Mouse (Mus musculus) MEL (cell line): ENCODE measurements around the gene Camta1. TPM values are rescaled to one million over a fixed set of nuclear protein-coding genes. Genes with fewer than 3 reads are reported as not detected.

Source experiments
- DNase-seq: peaks from one replicate; pipeline ENCODE4 v3.0.0; 2011; ENCODE audit warnings: low read depth, low spot score
- H3K27ac ChIP-seq: 2 replicates; pipeline ENCODE4 v1.5.1; 2012; ENCODE audit warnings: low read depth, mild to moderate bottlenecking, control low read depth, low read length, moderate library complexity; ENCODE audit not compliant: control insufficient read depth
- H3K27me3 ChIP-seq, 2 experiments: fragments of 150-350 bp in 1 of 2; sonication (generic) in 1 of 2; 2 replicates each; pipeline ENCODE4 v1.6.1; 2012; ENCODE audit warnings: low read length in 2 of 2, mild to moderate bottlenecking in 2 of 2, improper control_type of control experiment in 1 of 2, moderate library complexity in 1 of 2; ENCODE audit not compliant: insufficient read depth in 2 of 2, control insufficient read depth in 1 of 2
- H3K36me3 ChIP-seq, 2 experiments: 2 replicates each; pipeline ENCODE4 v1.6.1; 2012 to 2014; ENCODE audit warnings: low read length in 2 of 2, improper control_type of control experiment in 1 of 2, inconsistent platforms in 1 of 2, mild to moderate bottlenecking in 1 of 2; ENCODE audit not compliant: insufficient read depth in 2 of 2, control insufficient read depth in 1 of 2
- H3K4me1 ChIP-seq, 2 experiments: fragments of 150-350 bp in 1 of 2; sonication (generic) in 1 of 2; 2 replicates each; pipeline ENCODE4 v1.6.1; 2012; ENCODE audit warnings: low read length in 2 of 2, improper control_type of control experiment in 1 of 2, mild to moderate bottlenecking in 1 of 2; ENCODE audit not compliant: insufficient read depth in 2 of 2, control insufficient read depth in 1 of 2
- H3K4me3 ChIP-seq, 2 experiments: fragments of 150-350 bp in 1 of 2; sonication (generic) in 1 of 2; 2 replicates each; pipeline ENCODE4 v1.5.1; 2012; ENCODE audit warnings: low read depth in 2 of 2, low read length in 2 of 2, mild to moderate bottlenecking in 2 of 2, moderate library complexity in 2 of 2, control low read depth in 1 of 2, improper control_type of control experiment in 1 of 2; ENCODE audit not compliant: control insufficient read depth in 1 of 2, insufficient read depth in 1 of 2
- H3K79me2 ChIP-seq: 2 replicates; pipeline ENCODE4 v1.6.1; 2012; ENCODE audit warnings: mild to moderate bottlenecking, low read length, moderate library complexity; ENCODE audit not compliant: control insufficient read depth, poor library complexity, insufficient read depth
- H3K9ac ChIP-seq: 2 replicates; pipeline ENCODE4 v1.6.1; 2012; ENCODE audit warnings: low read depth, mild to moderate bottlenecking, control low read depth, low read length, moderate library complexity; ENCODE audit not compliant: control insufficient read depth, poor library complexity, severe bottlenecking
- H3K9me3 ChIP-seq: fragments of 150-350 bp; sonication (generic); replicated peaks from 2 replicates; pipeline ENCODE4 v1.6.1; 2012; ENCODE audit warnings: mild to moderate bottlenecking, low read length, improper control_type of control experiment, moderate library complexity; ENCODE audit not compliant: insufficient read depth
- BHLHE40 ChIP-seq: IDR thresholded peaks from 2 replicates; pipeline ENCODE4 v1.6.1; 2012; ENCODE audit warnings: low read depth, mild to moderate bottlenecking, inconsistent platforms, low read length, improper control_type of control experiment, borderline replicate concordance
- CHD1 ChIP-seq: IDR thresholded peaks from 2 replicates; pipeline ENCODE4 v1.6.1; 2012; ENCODE audit warnings: low read depth, mild to moderate bottlenecking, inconsistent platforms, low read length, improper control_type of control experiment
- CHD2 ChIP-seq: IDR thresholded peaks from 2 replicates; pipeline ENCODE4 v1.6.1; 2011; ENCODE audit warnings: low read length, improper control_type of control experiment
- E2F4 ChIP-seq: IDR thresholded peaks from 2 replicates; pipeline ENCODE4 v1.6.1; 2011; ENCODE audit warnings: low read depth, low read length, improper control_type of control experiment, borderline replicate concordance
- ELF1 ChIP-seq: IDR thresholded peaks from 2 replicates; pipeline ENCODE4 v1.6.1; 2014; ENCODE audit warnings: low read depth, mild to moderate bottlenecking, inconsistent platforms, low read length, improper control_type of control experiment, moderate library complexity
- EP300 ChIP-seq, 2 experiments: IDR thresholded peaks; 2 replicates each; pipeline ENCODE4 v1.6.1; 2011; ENCODE audit warnings: improper control_type of control experiment in 2 of 2, low read length in 2 of 2, low read depth in 1 of 2, mild to moderate bottlenecking in 1 of 2
- ETS1 ChIP-seq: IDR thresholded peaks from 2 replicates; pipeline ENCODE4 v1.6.1; 2012; ENCODE audit warnings: low read depth, mild to moderate bottlenecking, inconsistent platforms, low read length, improper control_type of control experiment, moderate library complexity
- GABPA ChIP-seq: IDR thresholded peaks from 2 replicates; pipeline ENCODE4 v1.6.1; 2012; ENCODE audit warnings: low read depth, mild to moderate bottlenecking, inconsistent platforms, low read length, improper control_type of control experiment, moderate library complexity
- GATA1 ChIP-seq: IDR thresholded peaks from 2 replicates; pipeline ENCODE4 v1.6.1; 2011; ENCODE audit warnings: low read depth, low read length, improper control_type of control experiment
- KAT2A ChIP-seq: conservative IDR thresholded peaks from 2 replicates; pipeline ENCODE4 v1.6.1; 2012; ENCODE audit warnings: low read depth, low read length, improper control_type of control experiment, inconsistent platforms
- MAX ChIP-seq: IDR thresholded peaks from 2 replicates; pipeline ENCODE4 v1.6.1; 2011; ENCODE audit warnings: low read length, improper control_type of control experiment
- MEF2A ChIP-seq: IDR thresholded peaks from 2 replicates; pipeline ENCODE4 v1.6.1; 2014; ENCODE audit warnings: low read depth, mild to moderate bottlenecking, inconsistent platforms, low read length, improper control_type of control experiment; ENCODE audit not compliant: poor library complexity, insufficient replicate concordance, severe bottlenecking; ENCODE audit errors: extremely low read depth
- MYB ChIP-seq: IDR thresholded peaks from 2 replicates; pipeline ENCODE4 v1.6.1; 2011; ENCODE audit warnings: mild to moderate bottlenecking, low read depth, low read length, improper control_type of control experiment
- MYC ChIP-seq: IDR thresholded peaks from 2 replicates; pipeline ENCODE4 v1.6.1; 2011; ENCODE audit warnings: low read depth, mild to moderate bottlenecking, low read length, improper control_type of control experiment, moderate library complexity
- POLR2AphosphoS2 ChIP-seq: IDR thresholded peaks from 2 replicates; pipeline ENCODE4 v1.6.1; 2011; ENCODE audit warnings: low read length, improper control_type of control experiment
- POLR2AphosphoS5 ChIP-seq: IDR thresholded peaks from 2 replicates; pipeline ENCODE4 v1.6.1; 2012; ENCODE audit warnings: low read depth, borderline replicate concordance, mild to moderate bottlenecking, inconsistent platforms, low read length, moderate library complexity, mixed read lengths
- RAD21 ChIP-seq: IDR thresholded peaks from 2 replicates; pipeline ENCODE4 v1.6.1; 2011; ENCODE audit warnings: mild to moderate bottlenecking, low read depth, low read length, improper control_type of control experiment
- SIN3A ChIP-seq: IDR thresholded peaks from 2 replicates; pipeline ENCODE4 v1.6.1; 2012; ENCODE audit warnings: low read length, improper control_type of control experiment, inconsistent platforms
- SMC3 ChIP-seq: IDR thresholded peaks from 2 replicates; pipeline ENCODE4 v1.6.1; 2011; ENCODE audit warnings: low read depth, low read length, improper control_type of control experiment
- TAL1 ChIP-seq: IDR thresholded peaks from 2 replicates; pipeline ENCODE4 v1.6.1; 2012; ENCODE audit warnings: mild to moderate bottlenecking, inconsistent platforms, low read length, moderate library complexity, mixed read lengths
- TBP ChIP-seq: IDR thresholded peaks from 2 replicates; pipeline ENCODE4 v1.8.0; 2011; ENCODE audit warnings: low read depth, low read length, improper control_type of control experiment
- TCF12 ChIP-seq: IDR thresholded peaks from 2 replicates; pipeline ENCODE4 v1.6.1; 2014; ENCODE audit warnings: low read depth, mild to moderate bottlenecking, inconsistent platforms, low read length, improper control_type of control experiment, moderate library complexity
- ZC3H11A ChIP-seq: IDR thresholded peaks from 2 replicates; pipeline ENCODE4 v1.6.1; 2012; ENCODE audit warnings: low read depth, mild to moderate bottlenecking, inconsistent platforms, low read length, improper control_type of control experiment
- ZMIZ1 ChIP-seq: IDR thresholded peaks from 2 replicates; pipeline ENCODE4 v1.6.1; 2012; ENCODE audit warnings: low read depth, mild to moderate bottlenecking, inconsistent platforms, low read length, improper control_type of control experiment, moderate library complexity
- ZNF384 ChIP-seq: IDR thresholded peaks from 2 replicates; pipeline ENCODE4 v1.6.1; 2012; ENCODE audit warnings: low read depth, mild to moderate bottlenecking, inconsistent platforms, low read length, improper control_type of control experiment
- polyA plus RNA-seq, 2 experiments: library from polyadenylated mRNA; stranded (reverse) in 1 of 2; unstranded in 1 of 2; fragments of >175 nt in 1 of 2; fragments of >200 nt in 1 of 2; gene quantifications; 2 replicates each; pipeline versions ENCODE4 v1.2.1 to v1.2.4; 2012; ENCODE audit warnings: low replicate concordance in 2 of 2, low read depth in 1 of 2; ENCODE audit not compliant: insufficient read length in 2 of 2, insufficient read depth in 1 of 2, missing spikeins in 1 of 2
- total RNA-seq: library from RNA; depleted of rRNA; stranded (reverse); fragments of 300-350 nt; gene quantifications from 2 replicates; pipeline ENCODE4 v1.2.3, GENCODE M21; 2012

Camta1 gene
- total and polyA plus RNA-seq, 3 experiments, result 28.2 to 87.5 TPM; not detected in 1

DNA sequence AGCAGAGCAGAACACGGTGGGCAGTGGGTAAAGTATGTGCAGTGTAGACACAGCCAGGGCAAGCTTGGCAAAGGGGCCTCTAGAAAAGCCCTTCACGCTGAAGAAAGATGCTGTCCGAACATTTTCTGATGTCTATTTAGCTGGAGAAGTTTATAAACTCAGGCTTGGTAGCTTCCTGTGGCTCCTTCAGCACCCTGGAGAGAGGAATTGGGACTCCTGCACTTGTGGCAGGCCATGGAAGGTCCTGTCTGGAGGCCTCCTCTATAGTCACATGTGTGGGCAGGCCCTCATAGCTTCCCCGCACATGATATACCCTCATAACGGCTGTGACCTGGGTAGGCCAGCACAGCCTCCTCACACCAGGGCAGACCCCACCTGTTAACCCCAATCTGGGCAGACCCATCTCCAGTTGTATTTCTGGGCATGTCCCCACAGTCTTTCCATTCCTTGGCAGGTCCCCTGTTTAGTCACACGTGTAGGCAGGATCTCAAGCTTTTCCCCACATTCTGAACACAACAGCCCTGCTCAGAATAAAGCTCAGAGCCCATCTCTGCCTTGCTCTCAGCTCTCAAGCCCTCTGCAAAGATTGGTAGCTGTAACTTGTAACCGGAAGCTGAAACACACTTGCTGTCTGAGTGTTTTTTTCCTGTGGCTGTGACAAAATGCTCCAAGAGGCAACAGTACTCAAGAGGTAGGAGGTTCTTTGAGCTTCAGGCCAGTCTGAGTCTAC lies 616.4 kb downstream of the Camta1 start:
- Histone ChIP-seq H3K4me3 (no peak overlapping the region), H3K79me2 (no peaks in the 10 kb centered on the region), H3K27ac (no peak overlapping the region), H3K9me3 (no peaks in the 10 kb centered on the region), H3K9ac (no peak overlapping the region), H3K4me1 (no peaks in the 10 kb centered on the region), H3K36me3 (no peaks in the 10 kb centered on the region), H3K27me3 (no peaks in the 10 kb centered on the region)
- no peak for TF ChIP-seq SMC3
- no peak for TF ChIP-seq SIN3A
- TF ChIP-seq ZNF384, result no peak
- no peak for TF ChIP-seq MYB
- no peak for TF ChIP-seq TAL1
- no peak for TF ChIP-seq ZMIZ1
- no peak for TF ChIP-seq GATA1
- TF ChIP-seq MEF2A, result no peak
- no peak for TF ChIP-seq MYC
- TF ChIP-seq POLR2AphosphoS2, result no peak
- no peak for TF ChIP-seq MAX
- TF ChIP-seq RAD21, result no peak
- TF ChIP-seq CHD2, result no peak
- no peak for TF ChIP-seq GABPA
- no peak for TF ChIP-seq KAT2A
- no peak for TF ChIP-seq ETS1
- TF ChIP-seq TCF12, result no peak
- no peak for TF ChIP-seq E2F4
- no peak for TF ChIP-seq ELF1
- no peak for DNase-seq

DNA sequence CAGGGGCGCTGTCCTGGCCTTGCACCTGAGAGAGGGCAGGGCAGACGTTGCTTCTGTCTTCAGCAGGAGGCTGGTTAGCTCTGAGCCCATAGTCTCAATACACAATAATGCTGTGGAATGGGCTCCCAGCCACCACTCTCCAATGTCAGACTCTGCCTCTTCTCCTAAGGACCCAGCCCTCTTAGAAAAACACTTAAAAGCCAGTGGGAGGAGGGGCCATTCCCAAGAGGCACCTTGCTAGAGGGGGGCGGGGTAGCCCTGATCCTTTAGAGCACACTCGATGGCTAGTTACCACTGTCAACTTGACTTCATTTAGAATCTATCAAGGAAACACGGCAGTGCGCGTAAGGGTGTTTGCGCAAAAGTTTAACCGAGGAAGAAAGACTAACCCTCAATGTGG lies 618.2 kb downstream of the Camta1 start:
- H3K27ac ChIP-seq, result no peak overlapping the region
- no peaks in the 10 kb centered on the region for H3K79me2 ChIP-seq
- H3K4me3 ChIP-seq, result no peak overlapping the region
- no peaks in the 10 kb centered on the region for H3K36me3 ChIP-seq
- H3K9me3 ChIP-seq, result no peaks in the 10 kb centered on the region
- no peak for DNase-seq
- H3K4me1 ChIP-seq, result no peaks in the 10 kb centered on the region
- H3K27me3 ChIP-seq, result no peaks in the 10 kb centered on the region
- no peak overlapping the region for H3K9ac ChIP-seq
- no peak for TF ChIP-seq ZC3H11A
- TF ChIP-seq ZNF384, result no peak
- TF ChIP-seq EP300 (IDR thresholded peaks at IDR 0.05; ENCODE audit: low read depth in 1 of 2, low read length in 2 of 2), result no peak
- TF ChIP-seq TBP, result no peak
- no peak for TF ChIP-seq MAX
- no peak for TF ChIP-seq E2F4
- no peak for TF ChIP-seq CHD1
- no peak for TF ChIP-seq BHLHE40
- TF ChIP-seq POLR2AphosphoS5, result no peak
